Mouse (Mus musculus): ENCODE results near the gene Chrna1. TPM values are rescaled to one million over a fixed set of nuclear protein-coding genes. Genes with fewer than 3 reads are reported as not detected.

Gene Chrna1
- polyA plus RNA-seq (2014; fragmentation: Nextera tagmentation; extraction: Ambion mirVana), result 2.0 and 2.4 TPM in 2 replicates

DNA sequence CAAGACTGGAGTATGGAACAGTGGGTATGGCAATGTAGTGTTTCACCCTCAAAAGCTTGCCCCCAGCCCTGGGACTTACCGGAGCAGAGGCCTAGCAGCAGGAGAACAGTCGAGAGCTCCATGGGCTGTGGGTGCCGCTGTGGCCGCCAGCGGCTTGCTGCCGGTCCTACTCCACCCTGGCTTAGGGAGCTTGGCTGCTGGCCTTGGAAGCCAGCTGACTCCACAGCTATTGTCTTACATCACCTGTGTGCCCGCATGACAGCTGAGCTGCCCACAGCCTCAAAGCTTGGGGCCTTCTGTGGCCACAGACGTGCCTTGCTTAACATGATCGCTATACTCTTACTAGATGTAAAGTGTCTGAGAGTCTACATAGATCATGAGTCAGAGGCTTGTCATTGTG, at the start of gene Chrna1:
Gene Chrna1, minus strand, starts transcription at position 173 of the 400 bp plus-strand sequence.
- 92% methylated on average over 9 of the region's 9 CpGs for WGBS

DNA sequence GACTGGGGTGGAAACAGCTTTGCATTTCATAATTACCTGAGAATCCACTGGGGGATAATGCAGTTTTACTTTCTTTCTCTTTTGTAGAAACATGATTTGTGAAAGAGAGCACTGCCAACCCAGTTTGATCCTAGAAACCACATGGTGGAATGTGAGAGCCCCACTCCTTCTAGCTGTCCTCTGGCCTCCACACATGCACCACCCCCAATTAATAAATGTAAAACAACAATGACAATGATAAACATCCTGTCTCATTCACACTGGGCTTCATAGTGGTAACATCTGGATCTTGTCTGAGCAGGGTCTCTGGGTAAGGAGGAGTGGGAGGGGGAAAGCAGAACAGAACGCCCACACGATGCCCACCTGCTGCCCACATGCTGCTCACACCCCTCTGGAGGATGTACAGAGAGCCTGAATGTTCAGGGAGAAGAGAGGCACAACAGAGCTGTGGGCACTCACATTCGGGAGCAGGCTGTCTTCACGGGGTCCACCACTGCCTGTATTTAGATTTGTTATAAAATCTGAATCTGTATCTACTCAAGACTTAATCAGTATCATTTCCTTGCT, 38.4 kb upstream of the Chrna1 start:
- H3K36me3 ChIP-seq (ENCODE audit: control insufficient read depth, insufficient read depth, low read length), result no peaks in the 10 kb centered on the region; the same call in 1 of the 2 replicates
- no peak overlapping the region for H3K4me2 ChIP-seq (ENCODE audit: low read depth)
- 60% methylated on average over 4 of the region's 4 CpGs for WGBS
- no peak overlapping the region for H3K27ac ChIP-seq (ENCODE audit: low read depth, low read length)
- no peak for DNase-seq (ENCODE audit: low spot score)
- H3K9ac ChIP-seq (ENCODE audit: low read length), result no peak overlapping the region
- H3K4me3 ChIP-seq (ENCODE audit: low read depth, low read length), result no peak overlapping the region
- no peaks in the 10 kb centered on the region for H3K9me3 ChIP-seq (ENCODE audit: control insufficient read depth, low read length)
- H3K27me3 ChIP-seq (ENCODE audit: control insufficient read depth, insufficient read depth, low read length), result no peaks in the 10 kb centered on the region
- H3K4me1 ChIP-seq (ENCODE audit: control insufficient read depth, insufficient read depth, low read length), result no peaks in the 10 kb centered on the region
- no peak for ATAC-seq (ENCODE audit: insufficient read depth, low FRiP score, low TSS enrichment)

More for the DNA sequence above, at the start of gene Chrna1:
- Histone ChIP-seq H3K9ac (ENCODE audit: low read length) (no peak within 1 kb of the TSS), H3K4me3 (ENCODE audit: low read depth, low read length) (no peak within 1 kb of the TSS), H3K9me3 (ENCODE audit: control insufficient read depth, low read length) (no peaks in the 10 kb centered on the region), H3K4me2 (ENCODE audit: low read depth) (no peak within 1 kb of the TSS), H3K27ac (ENCODE audit: low read depth, low read length) (no peak within 1 kb of the TSS), H3K27me3 (ENCODE audit: control insufficient read depth, insufficient read depth, low read length) (no peaks in the 10 kb centered on the region), H3K36me3 (ENCODE audit: control insufficient read depth, insufficient read depth, low read length) (no peaks in the 10 kb centered on the region), H3K4me1 (ENCODE audit: control insufficient read depth, insufficient read depth, low read length) (no peaks in the 10 kb centered on the region)
- DNase-seq (ENCODE audit: low spot score), result no peak
- ATAC-seq (ENCODE audit: insufficient read depth, low FRiP score, low TSS enrichment), result no peak

DNA sequence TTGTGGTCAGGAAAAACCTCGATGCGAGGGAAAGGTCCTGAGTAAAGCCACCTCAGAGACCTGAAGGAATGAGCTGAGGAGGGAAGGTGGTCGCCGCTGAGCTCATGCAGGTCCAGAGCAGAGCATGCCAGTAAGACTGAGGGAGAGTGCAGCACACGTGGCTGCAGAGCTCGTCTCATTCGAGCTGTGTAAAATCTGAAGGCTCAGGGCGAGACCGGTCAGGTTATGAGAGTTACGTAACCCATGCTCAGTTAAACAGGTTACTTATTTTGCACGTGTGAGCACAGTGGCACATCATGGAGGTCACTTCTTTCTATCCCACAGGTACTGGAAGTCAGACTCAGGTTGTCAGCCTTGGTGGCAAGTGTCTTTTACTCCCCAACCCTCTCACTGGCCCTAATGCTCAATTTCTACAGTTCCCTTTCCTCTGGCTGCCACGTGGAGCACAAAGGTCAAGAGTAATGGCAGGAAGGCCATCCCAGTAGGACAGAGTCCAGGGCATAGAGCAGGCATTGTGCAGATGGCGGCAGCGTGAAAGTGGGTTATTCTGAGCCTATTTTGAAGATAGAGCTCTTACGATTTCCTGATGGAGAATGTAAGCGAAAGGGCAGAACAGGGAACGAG, 36.4 kb upstream of the Chrna1 start:
- no peaks in the 10 kb centered on the region for H3K27me3 ChIP-seq (ENCODE audit: control insufficient read depth, insufficient read depth, low read length)
- ATAC-seq (ENCODE audit: insufficient read depth, low FRiP score, low TSS enrichment) (no peak), DNase-seq (ENCODE audit: low spot score) (no peak)
- H3K27ac ChIP-seq (ENCODE audit: low read depth, low read length), result no peak overlapping the region
- H3K36me3 ChIP-seq (ENCODE audit: control insufficient read depth, insufficient read depth, low read length), result peaks cover 3% of the 10 kb centered on the region
- H3K9me3 ChIP-seq (ENCODE audit: control insufficient read depth, low read length), result no peaks in the 10 kb centered on the region
- no peaks in the 10 kb centered on the region for H3K4me1 ChIP-seq (ENCODE audit: control insufficient read depth, insufficient read depth, low read length)
- no peak overlapping the region for H3K9ac ChIP-seq (ENCODE audit: low read length)
- WGBS, result 82% methylated on average over 17 of the region's 17 CpGs
- H3K4me3 ChIP-seq (ENCODE audit: low read depth, low read length), result no peak overlapping the region
- no peak overlapping the region for H3K4me2 ChIP-seq (ENCODE audit: low read depth)

- Histone ChIP-seq H3K4me1 (ENCODE audit: control insufficient read depth, insufficient read depth, low read length) (no peaks in the 10 kb centered on the region), H3K9me3 (ENCODE audit: control insufficient read depth, low read length) (no peaks in the 10 kb centered on the region), H3K36me3 (ENCODE audit: control insufficient read depth, insufficient read depth, low read length) (peaks cover 3% of the 10 kb centered on the region), H3K27me3 (ENCODE audit: control insufficient read depth, insufficient read depth, low read length) (no peaks in the 10 kb centered on the region), H3K4me3 (ENCODE audit: low read depth, low read length) (no peak overlapping the region), H3K4me2 (ENCODE audit: low read depth) (no peak overlapping the region), H3K27ac (ENCODE audit: low read depth, low read length) (no peak overlapping the region), H3K9ac (ENCODE audit: low read length) (no peak overlapping the region)
- 89% methylated on average over 5 of the region's 5 CpGs for WGBS
- ATAC-seq (ENCODE audit: insufficient read depth, low FRiP score, low TSS enrichment) (no peak), DNase-seq (ENCODE audit: low spot score) (no peak)
Measured at GRCm38 (mm10) chr2:73615456-73615855, 35.3 kb upstream of the Chrna1 start.

DNA sequence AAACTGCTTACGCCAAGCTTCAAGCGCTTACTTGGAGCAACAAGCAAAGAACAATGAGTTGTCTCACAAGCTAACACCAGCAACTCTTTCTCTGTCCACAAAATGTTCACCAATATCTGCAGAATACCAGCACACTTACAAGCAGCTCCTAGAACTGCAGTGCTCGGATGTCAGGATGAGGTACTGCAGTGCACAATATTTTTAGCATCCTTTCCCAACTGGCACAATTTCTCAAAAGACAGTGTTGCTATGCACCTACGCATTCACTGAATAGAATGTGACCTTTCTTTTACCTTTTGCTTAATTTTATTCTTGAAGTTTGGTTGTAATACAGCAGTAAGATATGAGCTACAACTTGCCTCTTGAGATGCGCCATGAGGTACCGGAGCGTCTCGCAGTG, 34.2 kb upstream of the Chrna1 start:
- 93% methylated on average over 8 of the region's 8 CpGs for WGBS
- DNase-seq (ENCODE audit: low spot score) (no peak), ATAC-seq (ENCODE audit: insufficient read depth, low FRiP score, low TSS enrichment) (no peak)
- Histone ChIP-seq H3K36me3 (ENCODE audit: control insufficient read depth, insufficient read depth, low read length) (peaks cover 3% of the 10 kb centered on the region), H3K9me3 (ENCODE audit: control insufficient read depth, low read length) (no peaks in the 10 kb centered on the region), H3K27me3 (ENCODE audit: control insufficient read depth, insufficient read depth, low read length) (no peaks in the 10 kb centered on the region), H3K27ac (ENCODE audit: low read depth, low read length) (no peak overlapping the region), H3K4me3 (ENCODE audit: low read depth, low read length) (no peak overlapping the region), H3K4me1 (ENCODE audit: control insufficient read depth, insufficient read depth, low read length) (no peaks in the 10 kb centered on the region), H3K4me2 (ENCODE audit: low read depth) (no peak overlapping the region), H3K9ac (ENCODE audit: low read length) (no peak overlapping the region)

- Histone ChIP-seq H3K27me3 (ENCODE audit: control insufficient read depth, insufficient read depth, low read length) (no peaks in the 10 kb centered on the region), H3K9ac (ENCODE audit: low read length) (no peak overlapping the region), H3K4me2 (ENCODE audit: low read depth) (no peak overlapping the region), H3K9me3 (ENCODE audit: control insufficient read depth, low read length) (no peaks in the 10 kb centered on the region), H3K27ac (ENCODE audit: low read depth, low read length) (no peak overlapping the region), H3K4me3 (ENCODE audit: low read depth, low read length) (no peak overlapping the region), H3K4me1 (ENCODE audit: control insufficient read depth, insufficient read depth, low read length) (no peaks in the 10 kb centered on the region), H3K36me3 (ENCODE audit: control insufficient read depth, insufficient read depth, low read length) (peaks cover 3% of the 10 kb centered on the region)
- no peak for DNase-seq (ENCODE audit: low spot score)
- ATAC-seq (ENCODE audit: insufficient read depth, low FRiP score, low TSS enrichment), result no peak
- WGBS, result 89% methylated on average over 7 of the region's 7 CpGs
Measured at GRCm38 (mm10) chr2:73612941-73613340, 32.8 kb upstream of the Chrna1 start.

DNA sequence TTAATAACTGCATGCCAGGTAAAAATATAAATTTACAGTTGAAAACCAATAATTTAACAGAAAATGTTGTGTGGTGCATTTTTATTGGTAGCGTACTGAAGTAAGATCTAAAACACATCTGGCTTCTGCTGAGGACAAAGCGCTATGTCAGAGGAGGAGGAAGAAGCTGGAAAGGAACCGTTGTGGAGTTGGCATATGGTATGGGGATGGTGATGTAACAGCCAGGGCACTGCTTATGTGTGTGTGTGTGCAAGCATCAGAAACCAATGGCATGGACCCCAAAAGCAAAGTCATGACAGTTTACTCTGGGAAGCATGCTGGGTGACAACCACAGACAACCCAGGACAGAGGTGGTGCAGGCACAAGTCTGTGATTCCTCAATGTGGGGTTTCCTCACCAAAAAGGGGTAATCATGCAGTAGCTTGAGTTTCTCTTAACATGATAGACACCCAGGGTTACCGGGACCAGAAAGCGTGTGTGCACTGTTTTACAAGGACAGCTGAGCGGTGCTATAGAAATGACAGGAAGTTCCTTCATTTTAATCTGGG, 32.3 kb upstream of the Chrna1 start:
- Histone ChIP-seq H3K4me1 (ENCODE audit: control insufficient read depth, insufficient read depth, low read length) (no peaks in the 10 kb centered on the region), H3K9me3 (ENCODE audit: control insufficient read depth, low read length) (no peaks in the 10 kb centered on the region), H3K36me3 (ENCODE audit: control insufficient read depth, insufficient read depth, low read length) (peaks cover 3% of the 10 kb centered on the region), H3K4me2 (ENCODE audit: low read depth) (no peak overlapping the region), H3K27ac (ENCODE audit: low read depth, low read length) (no peak overlapping the region), H3K4me3 (ENCODE audit: low read depth, low read length) (no peak overlapping the region), H3K27me3 (ENCODE audit: control insufficient read depth, insufficient read depth, low read length) (no peaks in the 10 kb centered on the region), H3K9ac (ENCODE audit: low read length) (no peak overlapping the region)
- DNase-seq (ENCODE audit: low spot score), result no peak
- WGBS, result 95% methylated on average over 6 of the region's 6 CpGs
- no peak for ATAC-seq (ENCODE audit: insufficient read depth, low FRiP score, low TSS enrichment)

DNA sequence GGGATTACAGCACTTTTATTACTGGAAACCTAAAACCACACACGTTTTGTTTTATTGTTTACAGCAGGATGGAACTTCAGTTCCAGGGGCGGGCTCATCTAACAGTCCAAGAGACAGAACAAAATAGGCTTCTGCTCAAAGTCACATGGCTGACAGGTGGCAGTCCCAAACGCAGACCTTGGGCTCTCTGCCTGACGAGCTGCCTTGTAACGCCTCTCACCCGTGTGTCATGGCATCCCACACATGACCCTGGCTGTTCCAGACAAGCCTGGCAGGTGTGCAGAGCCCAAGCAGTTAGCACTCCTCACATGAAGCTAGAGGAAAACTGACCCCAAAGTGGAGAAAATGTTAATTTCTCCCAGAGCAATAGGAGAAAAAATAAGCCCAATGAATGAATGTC, 31.7 kb upstream of the Chrna1 start:
- Histone ChIP-seq H3K4me1 (ENCODE audit: control insufficient read depth, insufficient read depth, low read length) (no peaks in the 10 kb centered on the region), H3K4me3 (ENCODE audit: low read depth, low read length) (no peak overlapping the region), H3K4me2 (ENCODE audit: low read depth) (no peak overlapping the region), H3K27me3 (ENCODE audit: control insufficient read depth, insufficient read depth, low read length) (no peaks in the 10 kb centered on the region), H3K9ac (ENCODE audit: low read length) (no peak overlapping the region), H3K9me3 (ENCODE audit: control insufficient read depth, low read length) (no peaks in the 10 kb centered on the region), H3K27ac (ENCODE audit: low read depth, low read length) (no peak overlapping the region), H3K36me3 (ENCODE audit: control insufficient read depth, insufficient read depth, low read length) (peaks cover 3% of the 10 kb centered on the region)
- ATAC-seq (ENCODE audit: insufficient read depth, low FRiP score, low TSS enrichment) (no peak), DNase-seq (ENCODE audit: low spot score) (no peak)
- WGBS, result 79% methylated on average over 6 of the region's 6 CpGs

- ATAC-seq (ENCODE audit: insufficient read depth, low FRiP score, low TSS enrichment), result no peak
- WGBS, result 90% methylated on average over 3 of the region's 3 CpGs
- H3K4me1 ChIP-seq (ENCODE audit: control insufficient read depth, insufficient read depth, low read length), result no peaks in the 10 kb centered on the region
- no peak overlapping the region for H3K4me3 ChIP-seq (ENCODE audit: low read depth, low read length)
- H3K27ac ChIP-seq (ENCODE audit: low read depth, low read length), result no peak overlapping the region
- H3K9ac ChIP-seq (ENCODE audit: low read length), result no peak overlapping the region
- H3K27me3 ChIP-seq (ENCODE audit: control insufficient read depth, insufficient read depth, low read length), result no peaks in the 10 kb centered on the region
- peaks cover 3% of the 10 kb centered on the region for H3K36me3 ChIP-seq (ENCODE audit: control insufficient read depth, insufficient read depth, low read length)
- H3K4me2 ChIP-seq (ENCODE audit: low read depth), result no peak overlapping the region
- DNase-seq (ENCODE audit: low spot score), result no peak
- no peaks in the 10 kb centered on the region for H3K9me3 ChIP-seq (ENCODE audit: control insufficient read depth, low read length)
Measured at GRCm38 (mm10) chr2:73609724-73610210, 29.6 kb upstream of the Chrna1 start.
